Mouse (Mus musculus) forebrain, embryonic 15.5 days (tissue): Measurements from ENCODE around the gene Tubb2a. TPM values are rescaled to one million over a fixed set of nuclear protein-coding genes. Genes with fewer than 3 reads are reported as not detected.
"Not testable (repeated sequence)": the region's sequence is repeated elsewhere in the genome, so short reads cannot be mapped to it uniquely, and the experiment has no call there.

Experiments
- ATAC-seq: fragments of 200-750 bp; cut with Nextera tagmentation; replicated peaks from 2 replicates; pipeline ENCODE4 v1.8.0; 2017; ENCODE audit warnings: mild to moderate bottlenecking, moderate TSS enrichment, moderate library complexity
- H3K27ac ChIP-seq: fragments of 300-500 bp; sonication (generic); replicated peaks from 2 replicates; pipeline ENCODE4 v1.5.1; 2015; ENCODE audit warnings: mild to moderate bottlenecking, inconsistent platforms
- H3K27me3 ChIP-seq: fragments of 300-500 bp; sonication (generic); 2 replicates; pipeline ENCODE4 v1.6.1; 2015; ENCODE audit warnings: inconsistent platforms
- H3K36me3 ChIP-seq: fragments of 300-500 bp; sonication (generic); 2 replicates; pipeline ENCODE4 v1.6.1; 2015; ENCODE audit warnings: mild to moderate bottlenecking, inconsistent platforms
- H3K4me1 ChIP-seq: fragments of 300-500 bp; sonication (generic); 2 replicates; pipeline ENCODE4 v1.6.1; 2015; ENCODE audit warnings: inconsistent platforms
- H3K4me2 ChIP-seq: fragments of 300-500 bp; sonication (generic); replicated peaks from 2 replicates; pipeline ENCODE4 v1.6.1; 2015; ENCODE audit warnings: mild to moderate bottlenecking, inconsistent platforms
- H3K4me3 ChIP-seq: fragments of 300-500 bp; sonication (generic); 2 replicates; pipeline ENCODE4 v1.5.1; 2015; ENCODE audit warnings: mild to moderate bottlenecking, inconsistent platforms
- H3K9ac ChIP-seq: fragments of 300-500 bp; sonication (generic); replicated peaks from 2 replicates; pipeline ENCODE4 v1.6.1; 2015; ENCODE audit warnings: mild to moderate bottlenecking, inconsistent platforms
- H3K9me3 ChIP-seq: fragments of 300-500 bp; sonication (generic); 2 replicates; pipeline ENCODE4 v1.6.1; 2016; ENCODE audit warnings: inconsistent platforms
- WGBS: fragments of 180-500 bp; shearing (Covaris S2); methylation state at CpG from one replicate; pipeline ENCODE4 v1.1.7; 2015; ENCODE audit warnings: mixed read lengths; 5-methylcytosine and 5-hydroxymethylcytosine counted together
- polyA plus RNA-seq: library from polyadenylated mRNA; unstranded; fragments of >200 nt; fragmentation: Nextera tagmentation; extraction: Ambion mirVana; gene quantifications from 2 replicates; pipeline ENCODE4 v1.2.1, GENCODE M21; 2015

Tubb2a gene
- polyA plus RNA-seq, 1 experiment from 2014 or later: 1,682 TPM

DNA sequence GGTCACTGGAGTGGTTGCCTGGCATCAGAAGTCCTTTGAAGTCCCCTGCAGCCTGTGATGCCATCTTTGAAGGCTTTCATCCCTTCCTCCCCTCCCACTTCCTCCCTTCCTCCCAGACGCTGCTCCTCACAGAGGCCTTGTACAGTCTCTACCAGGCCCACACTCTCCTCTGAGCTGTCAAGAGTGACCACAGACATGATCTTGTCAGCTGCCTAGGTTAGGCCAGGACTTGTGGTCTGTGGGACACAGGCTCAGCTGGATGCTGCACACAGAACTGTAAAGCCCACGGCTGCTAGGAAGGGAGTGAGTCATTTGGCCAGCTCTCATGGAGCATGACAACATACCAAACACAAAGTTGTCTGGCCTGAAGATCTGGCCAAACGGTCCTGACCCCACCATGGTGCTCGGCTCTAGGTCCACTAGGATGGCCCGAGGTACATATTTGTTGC lies 10.4 kb upstream of the Tubb2a start:
- not testable (repeated sequence) for H3K9ac ChIP-seq

GRCm38 (mm10) chr13:34087052-34087812 lies 9.4 kb upstream of the Tubb2a start:
- 50% methylated on average over 7 of the region's 7 CpGs for whole genome bisulfite sequencing
- H3K27me3 ChIP-seq: no peaks in the 10 kb centered on the region
- no peak overlapping the region for H3K4me3 ChIP-seq
- no peak overlapping the region for H3K9ac ChIP-seq
- no peaks in the 10 kb centered on the region for H3K9me3 ChIP-seq
- H3K36me3 ChIP-seq: no peaks in the 10 kb centered on the region
- peaks cover 28% of the 10 kb centered on the region for H3K4me1 ChIP-seq
- no peak overlapping the region for H3K4me2 ChIP-seq
- peak overlapping the region; percentile 87 for H3K27ac ChIP-seq
- peak; percentile 42 for ATAC-seq

More for the DNA sequence above, 10.4 kb upstream of the Tubb2a start:
- Histone ChIP-seq H3K4me1 (peaks cover 28% of the 10 kb centered on the region), H3K27ac (peak overlapping the region; percentile 87)
- WGBS: 56% methylated on average over 5 of the region's 5 CpGs
- H3K36me3 ChIP-seq, H3K4me2 ChIP-seq, H3K27me3 ChIP-seq, H3K9me3 ChIP-seq, H3K4me3 ChIP-seq: not testable (repeated sequence)
- peak; percentile 39; the same call in 1 of the 2 replicates for ATAC-seq

DNA sequence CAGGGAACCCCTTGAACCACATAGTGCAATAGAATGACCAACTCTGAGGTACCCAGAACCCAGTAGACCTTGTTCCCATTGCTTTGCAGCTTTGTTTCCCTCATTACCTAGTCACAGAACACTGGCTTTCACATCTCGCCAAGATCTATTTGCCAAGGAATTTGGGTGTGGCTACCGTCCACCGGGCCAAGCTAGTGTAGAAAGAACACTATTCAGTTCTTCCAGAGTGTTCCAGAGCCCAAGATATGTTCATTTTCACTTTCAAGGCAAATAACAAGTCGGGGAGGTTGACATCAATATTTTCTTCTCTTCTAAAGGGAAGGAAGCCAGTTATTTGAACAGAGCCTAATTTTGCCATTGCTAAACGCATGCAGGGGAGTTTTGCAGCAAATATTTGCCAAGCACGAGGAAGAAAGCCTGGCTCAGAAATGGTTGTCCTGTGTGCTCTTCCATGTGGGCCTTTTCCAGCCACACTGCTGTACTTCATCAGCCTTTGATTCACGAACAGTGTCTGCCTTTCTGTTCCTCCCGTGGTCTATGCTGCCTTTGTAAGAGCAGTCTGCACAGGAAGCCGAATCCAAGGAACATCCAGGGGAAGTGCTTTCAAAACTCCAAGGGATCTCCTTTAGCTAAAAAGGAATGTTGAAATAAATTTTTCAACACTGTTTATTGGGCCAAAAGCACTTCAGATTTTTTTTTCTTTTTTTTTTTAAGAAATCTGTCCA lies 6.4 kb upstream of the Tubb2a start:
- ATAC-seq: no peak
- H3K9ac ChIP-seq: no peak overlapping the region
- H3K4me3 ChIP-seq: no peak overlapping the region
- no peaks in the 10 kb centered on the region for H3K9me3 ChIP-seq
- H3K4me2 ChIP-seq: no peak overlapping the region
- no peaks in the 10 kb centered on the region for H3K27me3 ChIP-seq
- no peak overlapping the region for H3K27ac ChIP-seq
- 68% methylated on average over 9 of the region's 9 CpGs for WGBS
- peaks cover 24% of the 10 kb centered on the region for H3K4me1 ChIP-seq
- H3K36me3 ChIP-seq: no peaks in the 10 kb centered on the region

DNA sequence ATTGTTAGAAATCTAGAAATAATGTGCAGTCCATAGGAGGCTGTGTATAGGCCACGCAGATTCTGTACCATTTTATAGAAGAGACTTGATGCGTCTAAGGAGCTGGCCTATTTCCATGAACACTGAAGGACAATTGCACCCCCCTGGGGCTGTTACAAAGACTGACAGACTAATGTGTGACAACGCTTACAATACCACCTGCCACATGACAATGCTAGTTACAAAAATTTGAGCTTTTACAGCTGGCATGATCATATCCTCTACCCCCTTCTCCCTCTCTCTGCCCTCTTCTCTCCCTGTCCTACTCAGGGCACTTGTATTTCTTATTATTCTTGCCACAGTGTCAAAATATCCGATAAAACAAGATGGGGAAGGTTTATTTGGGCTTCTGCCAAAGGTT lies 4.1 kb upstream of the Tubb2a start:
- Histone ChIP-seq H3K27ac (no peak overlapping the region), H3K4me2 (no peak overlapping the region), H3K27me3 (no peaks in the 10 kb centered on the region), H3K9me3 (no peaks in the 10 kb centered on the region), H3K4me3 (no peak overlapping the region), H3K9ac (no peak overlapping the region), H3K36me3 (no peaks in the 10 kb centered on the region), H3K4me1 (peaks cover 9% of the 10 kb centered on the region)
- WGBS: 54% methylated on average over 4 of the region's 4 CpGs
- ATAC-seq: no peak

DNA sequence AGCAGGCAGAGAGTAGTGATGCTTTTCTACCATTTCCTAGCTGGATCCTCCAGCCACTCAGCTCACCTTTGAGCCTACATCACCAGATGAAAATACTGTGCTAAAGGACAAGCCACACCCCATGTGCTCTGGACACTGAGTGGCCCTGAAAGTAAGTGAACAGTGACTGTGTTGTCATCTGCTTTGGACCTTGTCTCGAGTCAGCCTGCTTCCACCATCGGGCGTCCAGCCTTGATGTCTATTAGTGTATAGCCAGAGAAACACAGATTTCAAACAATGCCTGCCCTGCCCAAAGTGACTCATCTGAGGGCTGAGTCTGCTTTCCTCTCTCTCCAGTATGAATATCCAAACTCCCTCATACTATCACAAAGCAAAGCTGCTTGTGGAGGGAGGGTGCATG lies 2.0 kb upstream of the Tubb2a start:
- 91% methylated on average over 3 of the region's 3 CpGs for WGBS
- no peak overlapping the region for H3K4me3 ChIP-seq
- H3K4me1 ChIP-seq: peaks cover 25% of the 10 kb centered on the region
- no peaks in the 10 kb centered on the region for H3K27me3 ChIP-seq
- no peak overlapping the region for H3K27ac ChIP-seq
- 0 out of 2 replicates have a peak, but pooled peaks cover 4% of the 10 kb centered on the region for H3K36me3 ChIP-seq
- no peak overlapping the region for H3K4me2 ChIP-seq
- H3K9ac ChIP-seq: no peak overlapping the region
- no peaks in the 10 kb centered on the region for H3K9me3 ChIP-seq
- no peak for ATAC-seq

DNA sequence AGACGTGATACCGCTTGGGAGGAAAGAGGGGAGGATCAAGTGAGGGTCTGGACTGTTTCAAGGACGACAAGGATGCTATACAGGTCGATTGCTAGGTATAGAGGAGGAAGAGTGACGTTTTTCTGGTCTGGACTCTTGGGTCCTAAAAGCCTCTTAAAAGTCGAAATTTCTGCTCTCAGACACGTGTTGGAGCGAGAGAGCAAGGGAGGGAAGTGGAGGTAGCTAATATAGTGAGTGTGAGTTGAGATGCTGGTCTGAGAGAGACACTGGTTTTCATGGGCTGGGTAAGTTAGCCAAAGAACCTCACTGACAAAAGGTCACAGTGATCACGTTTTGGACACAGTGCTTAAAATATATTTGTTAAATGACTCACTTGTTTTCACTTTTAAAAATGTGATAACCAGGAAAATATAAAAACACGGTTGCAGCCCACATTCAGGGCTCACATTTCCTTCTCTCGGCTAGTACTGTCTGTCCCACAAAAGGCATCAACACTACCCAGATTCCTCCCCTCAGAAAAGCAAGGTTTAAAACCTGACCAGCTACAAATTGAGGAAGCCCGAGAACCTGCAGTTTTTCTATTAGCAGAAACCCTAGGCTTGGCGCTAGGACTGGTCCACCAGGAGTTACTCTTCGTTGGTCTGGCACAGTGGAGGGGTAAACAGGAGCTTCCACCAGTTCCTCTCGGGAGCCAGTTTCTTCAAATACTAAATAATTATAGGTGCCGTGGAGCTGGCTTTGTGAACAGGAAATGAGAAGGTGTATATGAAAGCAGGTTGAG lies 883 bp upstream of the Tubb2a start:
- Histone ChIP-seq H3K36me3 (peaks cover 6% of the 10 kb centered on the region; the same call in 1 of the 2 replicates), H3K4me1 (peaks cover 25% of the 10 kb centered on the region), H3K27me3 (no peaks in the 10 kb centered on the region), H3K4me3 (peak overlapping the region; percentile 93), H3K9ac (peak overlapping the region; percentile 96; the same call in 1 of the 2 replicates), H3K9me3 (no peaks in the 10 kb centered on the region), H3K27ac (peak overlapping the region; percentile 86), H3K4me2 (peak overlapping the region; percentile 86)
- 41% methylated on average over 16 of the region's 16 CpGs for WGBS
- ATAC-seq: peak; percentile 11; the same call in 1 of the 2 replicates

GRCm38 (mm10) chr13:34076561-34077491 lies 981 bp downstream of the Tubb2a start:
- Histone ChIP-seq H3K4me2 (peak overlapping the region; percentile 86), H3K36me3 (peaks cover 15% of the 10 kb centered on the region; the same call in 1 of the 2 replicates), H3K27me3 (no peaks in the 10 kb centered on the region), H3K4me1 (peaks cover 25% of the 10 kb centered on the region), H3K4me3 (peak overlapping the region; percentile 93), H3K9ac (peak overlapping the region; percentile 96), H3K27ac (peak overlapping the region; percentile 86), H3K9me3 (no peaks in the 10 kb centered on the region)
- WGBS: 50% methylated on average over 20 of the region's 20 CpGs
- peak; percentile 48 for ATAC-seq

GRCm38 (mm10) chr13:34075893-34076292 lies 1.9 kb downstream of the Tubb2a start:
- not testable (repeated sequence) for ATAC-seq, H3K27me3 ChIP-seq, H3K9me3 ChIP-seq
- H3K9ac ChIP-seq: peak overlapping the region; percentile 96; the same call in 1 of the 2 replicates
- peaks cover 15% of the 10 kb centered on the region; the same call in 1 of the 2 replicates for H3K36me3 ChIP-seq
- H3K27ac ChIP-seq: peak overlapping the region; percentile 86; the same call in 1 of the 2 replicates
- H3K4me2 ChIP-seq: peak overlapping the region; percentile 86
- 83% methylated on average over 6 of the region's 6 CpGs for WGBS
- H3K4me1 ChIP-seq: peaks cover 25% of the 10 kb centered on the region
- peak overlapping the region; percentile 93 for H3K4me3 ChIP-seq

DNA sequence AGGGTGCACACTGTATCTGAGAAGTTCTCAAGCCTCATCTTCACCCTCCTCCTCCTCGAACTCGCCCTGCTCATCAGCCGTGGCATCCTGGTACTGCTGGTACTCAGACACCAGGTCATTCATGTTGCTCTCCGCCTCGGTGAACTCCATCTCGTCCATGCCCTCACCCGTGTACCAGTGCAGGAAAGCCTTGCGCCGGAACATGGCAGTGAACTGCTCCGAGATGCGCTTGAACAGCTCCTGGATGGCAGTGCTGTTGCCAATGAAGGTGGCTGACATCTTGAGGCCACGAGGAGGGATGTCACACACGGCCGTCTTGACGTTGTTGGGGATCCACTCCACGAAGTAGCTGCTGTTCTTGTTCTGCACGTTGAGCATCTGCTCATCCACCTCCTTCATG lies 3.4 kb downstream of the Tubb2a start:
- WGBS: 98% methylated on average over 14 of the region's 17 CpGs
- H3K9me3 ChIP-seq, H3K9ac ChIP-seq, H3K27me3 ChIP-seq, ATAC-seq, H3K4me2 ChIP-seq, H3K27ac ChIP-seq, H3K4me3 ChIP-seq: not testable (repeated sequence)
- Histone ChIP-seq H3K36me3 (peaks cover 15% of the 10 kb centered on the region; the same call in 1 of the 2 replicates), H3K4me1 (peaks cover 25% of the 10 kb centered on the region)

- H3K36me3 ChIP-seq: peaks cover 15% of the 10 kb centered on the region; the same call in 1 of the 2 replicates
- H3K9me3 ChIP-seq: no peaks in the 10 kb centered on the region
- H3K4me3 ChIP-seq: no peak overlapping the region
- no peak for ATAC-seq
- WGBS: 64% methylated on average over 3 of the region's 3 CpGs
- H3K9ac ChIP-seq: no peak overlapping the region
- no peaks in the 10 kb centered on the region for H3K27me3 ChIP-seq
- peaks cover 18% of the 10 kb centered on the region for H3K4me1 ChIP-seq
- no peak overlapping the region for H3K27ac ChIP-seq
- H3K4me2 ChIP-seq: no peak overlapping the region
These were observed 5.0 kb downstream of the Tubb2a start for GRCm38 (mm10) chr13:34072847-34073246.

DNA sequence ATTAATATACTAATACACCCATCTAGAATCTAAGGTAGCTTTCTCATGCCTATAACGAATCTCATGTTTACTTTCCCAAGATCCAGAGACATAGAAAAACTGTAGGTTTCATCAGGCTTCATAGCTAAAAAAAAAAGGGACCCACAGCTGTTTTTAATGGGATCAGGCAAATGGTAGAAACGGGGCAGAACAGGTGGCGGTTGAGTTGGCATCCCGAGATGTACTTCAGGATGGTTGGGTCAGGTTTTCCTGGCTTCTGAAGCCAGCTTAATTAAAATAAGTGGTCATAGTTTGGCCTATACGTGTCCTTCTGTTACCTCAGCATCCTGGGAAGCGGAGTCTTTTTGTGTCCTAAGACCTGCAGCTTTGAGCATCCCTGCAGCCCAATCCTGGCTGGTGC lies 6.0 kb downstream of the Tubb2a start:
- WGBS: 76% methylated on average over 6 of the region's 6 CpGs
- Histone ChIP-seq H3K27ac (no peak overlapping the region), H3K4me3 (no peak overlapping the region), H3K27me3 (no peaks in the 10 kb centered on the region), H3K4me2 (no peak overlapping the region), H3K4me1 (peaks cover 16% of the 10 kb centered on the region), H3K36me3 (peaks cover 15% of the 10 kb centered on the region; the same call in 1 of the 2 replicates), H3K9ac (no peak overlapping the region), H3K9me3 (no peaks in the 10 kb centered on the region)
- ATAC-seq: no peak
